Mouse (Mus musculus) c-Kit-negative CD71-positive TER-119-positive erythroid progenitor cells, embryonic 14.5 days (primary cell): ENCODE results near the gene Grhpr.
"Not testable (repeated sequence)": the region's sequence is repeated elsewhere in the genome, so short reads cannot be mapped to it uniquely, and the experiment has no call there.

Experiments used
- DNase-seq: peaks from one replicate; pipeline ENCODE4 v3.0.0-alpha.2; 2013; ENCODE audit warnings: low read depth, low spot score

Gene Grhpr

DNA sequence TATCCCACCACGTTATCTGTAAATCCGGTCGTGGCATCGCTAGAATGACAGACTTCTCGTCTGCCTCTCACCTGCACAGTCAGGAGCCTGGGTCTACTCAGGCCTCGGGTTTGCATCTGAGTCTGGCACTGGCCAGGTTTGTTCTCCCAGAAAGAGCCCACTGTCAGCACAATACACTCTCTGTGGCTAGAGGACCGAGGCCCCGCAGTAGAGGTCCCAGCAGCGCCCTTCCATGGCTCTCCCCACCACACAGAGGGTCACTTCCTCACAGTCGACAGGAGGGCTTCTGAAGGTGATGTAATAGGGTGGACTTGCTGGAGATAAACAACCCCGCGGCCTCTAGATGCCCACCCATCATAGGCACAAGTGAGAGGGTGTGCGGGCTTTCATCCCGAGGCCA lies 7.3 kb upstream of the Grhpr start:
- no peak for DNase-seq

DNA sequence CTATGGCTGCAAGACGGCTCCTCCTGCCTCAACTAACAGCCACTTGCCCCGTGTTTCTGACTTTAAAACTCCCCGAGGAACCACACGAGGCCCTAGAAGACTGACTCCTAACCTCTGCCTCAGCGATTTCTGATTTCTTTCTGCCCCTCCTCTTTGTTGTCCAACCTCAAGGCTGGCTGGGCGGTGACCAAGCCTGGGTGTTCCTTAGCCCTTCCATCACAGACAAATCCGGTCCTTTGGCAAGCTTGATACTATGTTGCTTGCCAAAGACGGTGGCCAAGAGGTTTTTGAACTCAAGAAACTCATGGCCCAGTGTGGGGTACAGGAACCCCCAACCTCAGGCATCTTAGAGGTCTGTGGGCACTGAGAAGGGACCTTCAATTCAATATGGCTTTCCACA lies 6.9 kb upstream of the Grhpr start:
- no peak for DNase-seq

DNA sequence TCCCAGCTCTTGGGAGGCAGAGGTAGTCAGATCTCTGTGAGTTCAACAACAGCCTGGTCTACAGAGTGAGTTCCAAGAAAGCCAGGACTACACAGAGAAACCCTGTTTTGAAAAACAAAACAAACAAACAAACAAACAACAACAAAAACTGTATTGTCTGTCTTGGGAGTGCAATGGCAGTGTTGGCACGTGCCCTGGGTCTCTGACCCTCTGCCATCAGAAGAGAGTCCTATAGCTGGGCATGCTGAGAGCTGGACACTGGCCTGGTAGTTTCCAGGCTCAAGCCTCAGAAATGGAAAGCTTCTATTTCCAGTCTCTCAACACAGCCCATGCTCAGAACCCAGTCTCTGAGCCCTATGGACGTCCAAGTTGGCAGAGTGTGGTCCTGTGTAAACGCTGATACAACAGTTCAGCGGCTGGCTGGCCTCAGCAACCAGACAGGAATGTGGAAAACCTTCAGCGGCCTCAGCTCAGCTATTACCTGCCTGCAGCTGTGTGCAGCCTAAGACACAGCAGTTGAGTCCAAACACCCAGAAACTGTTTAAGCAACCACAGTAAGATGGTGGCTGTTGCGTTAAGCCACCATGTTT lies 5.1 kb upstream of the Grhpr start:
- no peak for DNase-seq

DNA sequence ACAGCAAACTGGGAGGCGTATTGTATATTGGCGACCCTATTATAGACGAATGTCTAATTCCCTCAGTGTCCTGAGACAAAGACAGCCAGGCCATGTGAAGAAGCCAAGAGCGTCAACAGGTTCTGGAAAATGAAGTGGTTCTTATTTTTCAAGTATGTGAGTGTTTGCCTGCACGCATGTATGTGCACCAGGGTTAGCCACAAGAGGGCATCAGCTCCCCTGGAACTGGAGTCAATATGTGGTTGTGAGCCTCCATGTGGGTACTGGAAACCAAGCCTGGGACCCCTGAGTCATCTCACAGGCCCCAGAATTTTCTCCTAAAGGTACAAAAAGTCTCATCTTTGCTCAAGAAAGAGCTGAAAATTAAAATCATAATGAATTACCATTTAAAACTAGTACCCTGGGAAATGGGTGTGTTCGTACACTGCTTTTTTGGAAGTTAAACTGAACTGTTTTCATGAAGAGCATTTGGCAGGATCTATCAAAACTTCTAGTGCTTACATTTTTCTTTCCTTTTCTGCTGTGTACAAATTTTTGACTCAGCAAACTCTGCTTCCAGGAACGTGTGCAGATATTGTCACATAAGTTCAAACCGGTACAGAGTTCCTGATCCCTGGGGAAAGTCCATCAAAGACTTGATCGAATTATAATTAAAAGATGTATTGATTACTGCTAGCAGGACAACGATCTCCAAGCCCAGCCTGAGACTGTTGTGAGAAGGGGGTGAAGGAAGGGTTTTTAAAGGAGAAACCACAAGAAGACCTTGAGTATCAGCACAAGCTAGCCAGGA lies 4.1 kb upstream of the Grhpr start:
- DNase-seq: no peak

DNA sequence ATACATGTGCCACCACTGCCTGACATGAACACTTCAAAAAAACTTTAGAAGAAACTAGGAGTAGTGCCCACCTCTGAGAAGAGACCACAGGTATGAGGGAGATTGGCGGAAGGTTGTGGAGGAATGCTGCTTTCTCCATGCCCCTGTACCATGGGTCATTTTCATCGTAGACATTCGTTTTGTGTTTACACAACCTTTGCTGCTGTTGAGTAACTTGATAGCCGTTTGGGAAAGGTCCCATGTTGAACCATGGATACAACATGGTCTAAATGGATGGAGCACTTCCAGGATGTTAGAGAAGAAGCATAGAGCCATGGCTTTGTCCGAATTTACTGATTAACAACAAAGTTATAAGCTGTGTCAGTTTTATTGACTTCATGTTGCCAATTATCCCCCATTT lies 3.0 kb upstream of the Grhpr start:
- no peak for DNase-seq

DNA sequence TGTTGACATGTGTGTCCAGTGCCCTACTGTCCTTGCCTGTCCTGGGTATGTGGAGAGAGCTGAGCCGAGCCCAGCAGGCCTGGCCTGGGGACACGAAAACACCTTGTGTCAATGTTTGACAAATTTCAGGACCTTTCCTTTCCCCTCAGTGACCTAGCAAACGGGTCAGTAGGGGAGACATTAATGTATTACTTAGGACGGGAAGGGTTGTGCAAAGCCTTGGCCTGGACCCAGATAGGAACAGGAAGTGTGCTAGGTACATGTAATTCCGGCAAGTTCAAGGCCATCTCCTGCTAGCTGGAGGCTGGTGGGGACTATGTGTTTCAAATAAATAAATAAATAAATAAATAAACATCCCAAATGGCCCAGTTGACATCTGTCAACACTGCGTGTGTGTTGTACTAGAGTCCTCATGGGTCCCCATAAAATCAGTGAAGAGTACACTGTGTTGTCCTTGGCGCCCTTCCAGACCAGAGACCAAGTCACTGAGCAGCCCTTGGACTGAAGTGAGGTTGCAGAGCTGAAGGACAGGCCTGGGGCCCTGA lies 1.3 kb upstream of the Grhpr start:
- DNase-seq: no peak

DNA sequence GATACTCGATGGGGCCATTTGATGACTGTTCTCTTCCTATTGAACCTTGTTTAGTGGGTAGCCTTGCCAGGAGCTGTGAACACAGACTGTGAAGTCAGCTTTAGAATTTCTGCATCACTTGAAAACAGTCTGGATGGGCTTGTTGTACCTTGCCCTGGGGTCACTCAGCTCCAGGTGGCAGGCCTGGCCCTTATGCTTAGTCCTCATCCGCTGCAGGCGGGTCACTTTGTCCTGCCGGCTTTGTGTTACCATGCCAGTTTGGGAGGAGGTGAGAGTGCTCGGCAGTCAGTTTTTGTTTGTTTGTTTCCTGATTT lies 736 bp downstream of the Grhpr start:
- DNase-seq: no peak

DNA sequence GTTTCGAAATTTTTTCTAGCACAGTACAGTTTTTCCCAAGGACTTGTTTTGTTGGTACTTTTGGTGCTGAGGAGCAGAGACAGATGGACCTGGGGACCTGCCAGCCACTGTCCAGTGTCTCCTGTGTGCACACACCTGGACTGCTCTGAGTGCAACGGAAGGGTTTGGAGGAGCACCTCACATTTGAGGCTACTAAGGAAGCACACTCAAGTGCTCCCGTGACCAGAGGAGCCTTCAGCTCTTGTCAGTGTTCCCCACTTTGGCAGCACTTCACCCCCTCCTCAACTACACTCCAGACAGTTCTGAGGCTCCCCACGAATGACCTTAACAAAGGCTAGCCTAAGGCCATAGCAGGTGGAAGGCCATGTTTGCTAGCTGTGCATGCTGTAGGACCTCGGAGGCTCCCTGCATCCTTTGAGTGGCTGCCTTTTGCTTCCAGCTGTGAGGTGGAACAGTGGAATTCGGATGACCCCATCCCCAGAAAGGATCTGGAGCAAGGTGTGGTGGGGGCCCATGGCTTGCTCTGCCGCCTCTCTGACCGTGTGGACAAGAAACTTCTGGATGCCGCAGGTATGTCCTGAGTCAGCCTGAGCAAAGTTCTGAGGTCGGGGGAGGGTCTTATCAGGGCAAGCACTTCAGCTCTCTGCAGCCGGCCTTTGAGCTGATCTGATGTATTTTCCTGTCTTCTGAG lies 1.4 kb downstream of the Grhpr start:
- DNase-seq: no peak

DNA sequence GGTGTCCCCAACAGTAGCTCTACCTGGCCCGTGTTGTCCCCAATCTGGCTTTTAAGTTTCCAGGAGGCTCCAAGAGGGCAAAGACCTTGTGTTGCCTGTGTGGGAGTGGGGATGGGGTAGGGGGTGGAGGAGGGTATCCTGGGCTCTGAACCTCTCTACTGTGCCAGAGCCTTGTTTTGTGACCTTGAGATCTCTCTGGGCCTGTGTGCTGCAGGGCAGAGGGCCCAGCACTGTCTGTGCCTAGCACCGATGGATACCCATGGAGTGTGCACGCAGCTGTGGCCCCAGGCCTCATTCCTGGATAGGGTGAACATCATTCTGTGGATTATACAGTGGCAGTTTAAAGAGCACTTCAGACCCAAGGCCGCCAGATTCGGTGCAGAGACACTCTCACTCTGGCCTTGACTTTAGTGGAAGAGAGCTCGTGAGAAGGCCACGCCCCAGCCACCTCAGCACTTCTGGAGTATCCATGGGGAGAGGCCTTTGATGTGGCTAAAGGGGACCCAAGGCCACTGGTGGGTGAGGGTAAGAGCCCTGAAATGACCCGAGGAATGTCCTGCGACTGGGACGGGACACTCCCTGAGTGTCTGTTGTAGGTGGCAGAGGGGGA lies 2.0 kb downstream of the Grhpr start:
- DNase-seq: no peak

DNA sequence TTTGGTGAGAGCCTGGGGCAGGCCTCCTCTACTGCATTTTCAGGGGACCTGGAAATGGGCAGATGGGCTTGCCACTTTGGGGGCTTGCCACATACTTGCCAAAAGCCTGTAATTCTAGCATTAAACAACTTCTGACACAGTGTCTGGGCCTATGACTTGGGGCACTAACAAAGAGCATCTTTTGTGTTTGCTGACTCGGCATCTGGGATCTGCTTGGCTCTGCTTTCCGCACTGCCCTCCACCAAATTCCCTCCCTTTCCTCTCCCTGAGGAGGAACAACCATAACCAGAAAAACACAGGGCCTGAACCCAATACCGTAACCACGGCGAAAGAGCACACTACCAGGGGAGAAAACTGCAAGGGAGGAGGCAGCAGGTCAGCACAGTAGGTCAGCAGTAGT lies 9.4 kb downstream of the Grhpr start:
- no peak for DNase-seq

DNA sequence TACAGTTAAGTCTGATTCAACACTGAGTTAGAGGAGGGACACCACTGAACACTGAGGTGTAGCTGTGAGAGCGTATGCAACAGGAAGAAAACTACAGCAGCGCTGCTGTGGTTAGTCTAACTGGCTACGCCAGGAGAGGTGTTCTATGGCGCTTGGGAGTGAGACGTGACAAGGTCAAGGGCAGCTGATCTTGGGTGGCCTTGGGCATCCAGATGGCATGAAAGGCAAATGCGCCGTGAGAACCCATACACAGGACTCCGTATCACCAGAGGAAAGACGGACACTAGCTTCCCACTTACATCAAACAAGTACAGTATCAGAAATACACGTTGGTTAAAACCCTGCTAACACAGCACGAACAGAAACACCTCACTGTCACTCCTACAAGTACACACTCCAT lies 11.1 kb downstream of the Grhpr start:
- not testable (repeated sequence) for DNase-seq

DNA sequence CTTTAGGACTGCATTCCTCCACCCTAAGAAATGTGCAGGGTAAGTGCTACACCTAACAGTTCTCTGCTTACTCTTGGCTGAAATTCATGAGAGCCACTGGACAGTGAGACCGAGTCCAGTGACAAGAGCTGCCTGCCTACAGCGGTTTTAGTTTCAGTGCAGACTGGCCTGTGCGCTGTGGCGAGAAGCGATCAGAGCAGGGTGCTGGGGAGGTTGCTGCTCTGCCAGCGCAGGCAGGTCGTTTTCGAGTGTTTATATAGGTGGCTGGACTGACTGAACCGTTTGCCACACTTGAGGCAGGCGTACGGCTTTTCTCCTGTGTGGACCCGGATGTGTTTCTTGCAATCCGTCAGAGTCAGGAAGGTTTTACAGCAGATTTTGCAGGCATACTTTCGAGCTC lies 12.0 kb downstream of the Grhpr start:
- DNase-seq: not testable (repeated sequence)

DNA sequence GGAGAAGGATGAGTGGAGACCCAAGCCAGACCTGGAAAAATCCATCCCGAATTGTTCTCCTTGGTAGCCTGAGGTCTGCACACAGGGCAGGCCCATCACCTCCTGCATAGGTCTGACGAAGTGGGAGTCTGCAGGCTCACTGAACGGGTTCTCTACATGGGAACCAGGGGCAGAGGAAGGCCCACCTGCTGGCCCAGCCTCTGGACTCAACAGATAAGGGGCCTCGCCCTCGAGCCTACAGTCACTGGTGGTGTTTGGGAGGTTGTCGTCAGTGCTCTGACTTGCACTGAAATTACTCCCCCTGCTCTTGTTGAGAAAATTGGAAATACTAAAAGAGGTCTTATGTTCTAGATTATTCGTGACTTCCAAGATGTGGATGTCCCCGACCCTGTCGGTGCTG lies 12.7 kb downstream of the Grhpr start:
- DNase-seq: peak; percentile 52

DNA sequence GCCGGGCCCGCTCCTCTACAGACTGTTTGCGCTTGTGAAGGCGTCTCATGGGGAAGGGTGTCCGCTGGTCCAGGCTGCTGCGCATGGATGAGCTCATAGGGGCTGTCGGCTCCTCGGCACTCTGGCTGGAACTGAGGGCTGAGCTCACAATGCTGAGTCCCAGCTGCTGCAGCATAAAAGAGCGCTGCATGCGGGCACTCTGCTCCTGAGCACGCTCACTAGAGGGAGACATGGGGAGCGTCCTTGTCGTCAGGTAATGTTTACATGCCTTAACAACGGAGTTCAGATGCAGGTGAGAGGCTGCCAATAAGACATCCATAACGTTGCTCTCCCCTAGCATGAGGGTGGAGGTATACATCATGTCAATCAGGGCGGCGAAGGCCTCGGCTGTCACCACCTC lies 13.6 kb downstream of the Grhpr start:
- no peak for DNase-seq

DNA sequence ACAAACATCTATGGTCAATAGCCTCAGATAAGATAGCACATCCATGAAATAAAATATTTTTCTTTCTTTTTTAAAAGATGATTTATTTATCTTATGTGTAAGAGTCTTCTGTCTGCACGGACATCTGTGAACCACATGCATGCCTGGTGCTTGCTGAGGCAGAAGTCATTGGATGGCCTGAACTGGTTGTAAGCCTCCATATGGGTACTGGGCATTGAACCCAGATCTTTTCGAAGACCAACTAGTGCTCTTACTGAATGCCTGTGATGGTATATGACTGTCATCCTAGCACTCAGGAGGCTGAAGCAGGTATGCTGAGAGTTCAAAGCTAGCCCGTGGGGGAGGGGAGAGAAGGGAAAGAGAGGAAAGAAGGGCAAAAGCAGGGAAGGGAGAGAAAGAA lies 16.9 kb downstream of the Grhpr start:
- no peak for DNase-seq

DNA sequence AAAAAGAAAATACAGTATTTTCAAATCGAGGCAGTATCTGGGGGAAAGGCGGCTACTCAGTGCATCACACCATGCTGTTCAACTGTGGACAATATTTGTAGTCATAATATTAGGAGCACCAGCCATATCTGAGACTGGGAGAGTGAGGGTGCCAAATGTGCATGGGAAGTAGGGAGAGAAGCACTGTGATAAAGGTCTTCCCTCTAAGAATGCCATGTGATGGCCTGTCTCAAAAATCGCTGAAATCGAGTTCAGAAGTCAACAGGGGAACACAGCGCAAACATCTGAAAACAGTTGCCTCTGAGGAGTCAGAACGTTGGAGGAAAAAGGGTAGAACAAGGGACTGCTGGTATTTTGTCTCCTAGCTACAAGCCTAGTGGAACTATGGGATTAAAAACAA lies 18.8 kb downstream of the Grhpr start:
- DNase-seq: no peak

DNA sequence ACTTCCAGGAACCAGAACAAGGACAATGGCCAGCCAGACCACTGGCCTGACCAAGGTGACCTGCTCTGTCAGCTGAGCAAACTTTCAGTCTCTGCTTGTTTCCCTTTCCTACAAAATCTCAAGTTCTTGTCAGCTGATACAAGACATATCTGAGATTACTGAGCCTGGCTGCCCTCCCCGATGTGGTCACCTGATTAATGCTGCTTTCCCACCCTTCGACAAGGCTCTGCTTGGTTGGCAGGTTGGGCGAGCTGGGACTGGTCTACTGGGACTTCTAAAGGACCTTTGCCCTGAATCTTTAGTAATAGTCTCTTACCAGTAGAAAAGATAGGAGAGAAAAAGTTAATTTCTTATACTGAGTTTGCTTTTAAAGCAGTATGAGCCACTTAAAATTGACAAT lies 24.3 kb downstream of the Grhpr start:
- no peak for DNase-seq

DNA sequence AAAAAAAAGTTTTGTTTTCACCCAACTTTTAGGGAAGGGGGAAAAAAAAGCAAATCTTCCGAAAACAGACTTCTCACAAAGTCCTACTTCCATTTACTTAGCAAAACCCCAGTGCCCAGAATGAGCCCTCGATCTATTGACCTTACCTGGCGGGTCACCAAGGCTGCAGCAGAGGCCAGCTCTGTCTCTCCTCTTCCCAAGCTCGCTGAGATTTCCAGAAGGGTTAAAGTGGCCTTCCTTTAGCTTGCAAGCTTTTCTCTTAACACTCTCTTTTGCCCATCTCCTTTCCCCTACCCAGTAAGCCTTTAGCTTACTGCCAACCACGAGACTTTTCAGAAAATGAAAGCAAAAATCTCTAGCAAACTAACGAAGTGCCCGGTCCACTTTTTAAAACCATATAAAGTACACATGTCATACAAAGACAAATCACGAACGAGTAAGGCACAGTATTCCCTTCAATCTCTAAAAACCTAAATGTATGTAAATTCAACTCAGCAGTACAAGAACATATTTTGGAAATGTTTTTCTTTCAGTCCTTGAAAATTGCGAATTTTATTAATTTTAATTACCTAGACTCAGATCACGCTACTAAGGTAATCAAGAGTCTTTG lies 29.7 kb downstream of the Grhpr start:
- peak; percentile 13 for DNase-seq

DNA sequence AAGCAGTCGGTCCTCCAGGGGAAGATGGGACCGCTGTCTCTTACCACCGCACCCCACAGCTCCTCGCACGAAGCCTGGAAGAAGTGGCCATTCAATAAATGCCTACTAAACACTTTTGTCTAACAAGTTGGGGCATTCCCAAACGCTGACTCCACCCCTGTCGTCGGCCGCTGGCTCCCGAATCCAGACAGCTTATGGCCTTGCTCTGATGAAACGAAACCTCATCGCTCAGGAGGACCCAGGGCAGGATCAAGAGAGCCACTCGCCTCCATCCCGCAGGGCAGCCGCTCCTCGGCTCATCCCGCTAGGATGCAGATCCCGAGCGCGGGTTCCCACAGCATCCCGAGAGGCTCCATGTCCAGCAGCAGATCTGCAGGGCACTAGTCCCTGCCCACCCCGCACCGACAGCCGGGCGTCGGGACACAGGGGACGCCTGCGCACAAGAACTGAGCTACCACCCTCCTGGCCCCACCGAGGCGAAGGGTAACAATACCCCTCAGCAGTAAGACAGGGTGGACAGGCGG lies 30.4 kb downstream of the Grhpr start:
- DNase-seq: peak; percentile 64

DNA sequence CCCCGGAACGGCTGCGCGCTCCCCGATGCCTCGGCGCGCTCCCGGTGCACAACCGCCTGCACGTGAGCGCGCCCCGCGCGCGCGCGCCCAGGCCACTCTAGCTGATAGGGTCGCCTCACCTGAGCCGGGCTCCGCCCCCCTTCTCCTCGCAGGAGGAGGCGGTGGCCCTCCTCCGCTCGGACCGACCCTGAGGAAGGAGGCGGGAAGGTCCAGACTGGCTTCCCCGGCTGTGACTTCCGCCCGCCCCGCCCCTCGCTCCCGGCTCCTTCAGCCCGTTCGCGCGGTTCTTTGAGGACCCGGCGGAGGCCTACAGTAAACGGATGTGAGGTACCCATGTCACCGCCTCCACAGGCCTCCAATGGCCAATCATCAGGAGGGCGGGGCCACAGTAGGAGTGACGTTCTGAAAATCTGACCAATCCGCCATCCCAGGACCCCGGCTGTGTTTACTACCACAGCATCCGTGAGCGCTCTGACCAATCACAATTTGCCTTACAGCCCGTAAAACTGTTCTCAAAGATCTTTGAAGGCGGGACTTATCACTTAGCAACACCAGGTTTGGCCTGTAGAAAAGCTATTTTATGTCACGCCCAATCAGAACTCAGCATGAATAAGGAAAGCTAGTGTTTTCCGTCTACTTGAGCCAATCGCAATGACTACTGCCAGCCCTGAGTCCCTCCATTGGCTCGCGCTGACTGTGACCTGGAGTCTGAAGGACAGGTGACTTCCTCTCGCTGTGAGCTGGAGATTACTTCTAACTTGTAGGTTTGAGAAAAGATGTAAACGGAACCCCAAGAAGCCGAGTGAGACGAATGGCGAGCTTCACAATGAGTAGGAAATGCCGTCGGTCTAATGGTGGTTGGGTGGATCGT lies 31.1 kb downstream of the Grhpr start, which contains the start of gene Zbtb5:
Gene Zbtb5, minus strand, starts transcription at position 308 of the 871 bp plus-strand sequence.
- peak; percentile 100 for DNase-seq

DNA sequence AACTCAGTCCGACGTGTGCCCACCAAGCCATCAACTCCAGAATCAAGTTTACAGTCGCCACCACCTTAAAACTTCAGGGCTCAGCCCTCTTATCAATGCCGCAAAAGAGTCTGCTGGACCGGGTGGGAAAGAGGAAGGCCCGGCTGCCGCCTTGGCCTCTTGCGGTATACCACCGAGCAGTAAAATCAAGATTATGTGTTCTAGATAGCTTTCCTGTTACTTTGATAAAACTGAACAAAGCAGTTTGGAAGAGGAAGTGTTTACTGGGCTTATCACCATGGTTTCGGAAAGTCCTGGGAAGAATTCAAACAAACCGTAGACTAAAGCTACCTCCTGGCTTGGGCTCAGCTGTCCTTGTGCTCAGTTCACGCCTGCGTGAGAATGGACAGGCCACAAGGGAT lies 31.8 kb downstream of the Grhpr start:
- DNase-seq: no peak
